Mouse (Mus musculus) heart, embryonic 14.5 days (tissue): ENCODE measurements around the gene BC029722. TPM values are rescaled to one million over a fixed set of nuclear protein-coding genes. Genes with fewer than 3 reads are reported as not detected.

Experiments used
- ATAC-seq: fragments of 200-750 bp; cut with Nextera tagmentation; 2 replicates; pipeline ENCODE4 v1.8.0; 2017; ENCODE audit warnings: low read depth, moderate TSS enrichment; ENCODE audit not compliant: insufficient number of reproducible peaks, insufficient read depth, low FRiP score
- H3K27ac ChIP-seq, 2 experiments: fragments of 200-500 bp in 1 of 2; fragments of 300-500 bp in 1 of 2; sonication (generic) in 1 of 2; replicated peaks in 1 of 2; 2 replicates each; pipeline ENCODE4 v1.5.1; 2012 to 2014; ENCODE audit warnings: low read depth in 2 of 2, low read length in 2 of 2, control low read depth in 1 of 2, mild to moderate bottlenecking in 1 of 2, mixed read lengths in 1 of 2; ENCODE audit not compliant: control insufficient read depth in 1 of 2, insufficient read depth in 1 of 2
- H3K27me3 ChIP-seq: fragments of 300-500 bp; sonication (generic); 2 replicates; pipeline ENCODE4 v1.6.1; 2014; ENCODE audit warnings: mild to moderate bottlenecking, low read length, control low read depth; ENCODE audit not compliant: control insufficient read depth, insufficient read depth
- H3K36me3 ChIP-seq: fragments of 300-500 bp; sonication (generic); 2 replicates; pipeline ENCODE4 v1.6.1; 2014; ENCODE audit warnings: mild to moderate bottlenecking, control low read depth, low read length, mixed read lengths; ENCODE audit not compliant: control insufficient read depth, insufficient read depth
- H3K4me1 ChIP-seq, 2 experiments: fragments of 200-500 bp in 1 of 2; fragments of 300-500 bp in 1 of 2; sonication (generic) in 1 of 2; 2 replicates each; pipeline ENCODE4 v1.6.1; 2012 to 2014; ENCODE audit warnings: low read length in 2 of 2, control low read depth in 1 of 2, mixed read lengths in 1 of 2; ENCODE audit not compliant: control insufficient read depth in 2 of 2, insufficient read depth in 2 of 2
- H3K4me2 ChIP-seq: fragments of 300-500 bp; sonication (generic); 2 replicates; pipeline ENCODE4 v1.6.1; 2014; ENCODE audit warnings: mild to moderate bottlenecking, low read length
- H3K4me3 ChIP-seq, 2 experiments: fragments of 200-500 bp in 1 of 2; fragments of 300-500 bp in 1 of 2; sonication (generic) in 1 of 2; 2 replicates each; pipeline ENCODE4 v1.5.1; 2012 to 2014; ENCODE audit warnings: low read length in 2 of 2, mild to moderate bottlenecking in 2 of 2, control low read depth in 1 of 2, low read depth in 1 of 2, moderate library complexity in 1 of 2; ENCODE audit not compliant: control insufficient read depth in 1 of 2, insufficient read depth in 1 of 2
- H3K9ac ChIP-seq: fragments of 300-500 bp; sonication (generic); 2 replicates; pipeline ENCODE4 v1.6.1; 2014; ENCODE audit warnings: mild to moderate bottlenecking, low read length
- H3K9me3 ChIP-seq: fragments of 300-500 bp; sonication (generic); 2 replicates; pipeline ENCODE4 v1.6.1; 2016; ENCODE audit warnings: low read length, control low read depth; ENCODE audit not compliant: control insufficient read depth
- whole genome bisulfite sequencing: fragments of 180-500 bp; shearing (Covaris S2); extraction: QIAGEN DNeasy Blood & Tissue Kit; methylation state at CpG from one replicate; pipeline ENCODE4 v1.1.7; 2014; 5-methylcytosine and 5-hydroxymethylcytosine counted together
- polyA plus RNA-seq: library from polyadenylated mRNA; unstranded; fragments of >200 nt; fragmentation: Nextera tagmentation; extraction: Ambion mirVana; gene quantifications from 2 replicates; pipeline ENCODE4 v1.2.1, GENCODE M21; 2014

Gene BC029722
- polyA plus RNA-seq, 1 experiment from 2014 or later, result 10.3 TPM

GRCm38 (mm10) chr2:155794674-155795445 lies 24.4 kb downstream of the BC029722 start:
- WGBS, result 79% methylated on average over 12 of the region's 12 CpGs

GRCm38 (mm10) chr2:155792899-155793298 lies 26.3 kb downstream of the BC029722 start:
- Histone ChIP-seq H3K4me2 (no peak overlapping the region), H3K9ac (no peak overlapping the region), H3K27ac (no peak overlapping the region), H3K27me3 (no peaks in the 10 kb centered on the region; the same call in none of the 2 replicates), H3K4me3 (no peak overlapping the region), H3K4me1 (no peaks in the 10 kb centered on the region), H3K9me3 (no peaks in the 10 kb centered on the region), H3K36me3 (no peaks in the 10 kb centered on the region)
- ATAC-seq, result no peak
- WGBS, result 36% methylated on average over 12 of the region's 12 CpGs

More at GRCm38 (mm10) chr2:155794674-155795445, 24.4 kb downstream of the BC029722 start:
- Histone ChIP-seq H3K4me3 (no peak overlapping the region), H3K36me3 (no peaks in the 10 kb centered on the region), H3K4me1 (no peaks in the 10 kb centered on the region), H3K27me3 (no peaks in the 10 kb centered on the region), H3K9me3 (no peaks in the 10 kb centered on the region), H3K4me2 (no peak overlapping the region), H3K9ac (no peak overlapping the region), H3K27ac (no peak overlapping the region)
- ATAC-seq, result no peak

GRCm38 (mm10) chr2:155787949-155788931 lies 31.0 kb downstream of the BC029722 start:
- Histone ChIP-seq H3K9ac (no peak overlapping the region), H3K27ac (no peak overlapping the region), H3K4me1 (no peaks in the 10 kb centered on the region), H3K36me3 (no peaks in the 10 kb centered on the region), H3K27me3 (peaks cover 3% of the 10 kb centered on the region), H3K4me2 (no peak overlapping the region), H3K9me3 (no peaks in the 10 kb centered on the region), H3K4me3 (no peak overlapping the region)
- no peak for ATAC-seq
- 56% methylated on average over 18 of the region's 18 CpGs for WGBS

- no peak overlapping the region for H3K4me2 ChIP-seq
- no peak overlapping the region for H3K27ac ChIP-seq
- H3K9ac ChIP-seq, result no peak overlapping the region
- no peak overlapping the region for H3K4me3 ChIP-seq
- H3K36me3 ChIP-seq, result no peaks in the 10 kb centered on the region
- no peak for ATAC-seq
- H3K4me1 ChIP-seq, result no peaks in the 10 kb centered on the region
- peaks cover 3% of the 10 kb centered on the region for H3K27me3 ChIP-seq
- 70% methylated on average over 5 of the region's 5 CpGs for WGBS
- no peaks in the 10 kb centered on the region for H3K9me3 ChIP-seq
These were observed 32.3 kb downstream of the BC029722 start for GRCm38 (mm10) chr2:155786905-155787304.

GRCm38 (mm10) chr2:155784534-155784933 lies 34.7 kb downstream of the BC029722 start:
- H3K4me3 ChIP-seq, result no peak overlapping the region
- H3K27me3 ChIP-seq, result peaks cover 3% of the 10 kb centered on the region
- whole genome bisulfite sequencing, result 72% methylated on average over 6 of the region's 6 CpGs
- ATAC-seq, result no peak
- H3K27ac ChIP-seq, result no peak overlapping the region
- H3K4me1 ChIP-seq, result no peaks in the 10 kb centered on the region
- H3K36me3 ChIP-seq, result no peaks in the 10 kb centered on the region
- no peaks in the 10 kb centered on the region for H3K9me3 ChIP-seq
- no peak overlapping the region for H3K9ac ChIP-seq
- no peak overlapping the region for H3K4me2 ChIP-seq

- H3K27ac ChIP-seq, result no peak overlapping the region
- no peaks in the 10 kb centered on the region for H3K9me3 ChIP-seq
- 71% methylated on average over 3 of the region's 3 CpGs for WGBS
- H3K27me3 ChIP-seq, result peaks cover 29% of the 10 kb centered on the region
- H3K36me3 ChIP-seq, result no peaks in the 10 kb centered on the region
- H3K4me1 ChIP-seq, result no peaks in the 10 kb centered on the region; a peak in 1 of 4 replicates
- no peak overlapping the region for H3K4me2 ChIP-seq
- ATAC-seq, result no peak
- no peak overlapping the region for H3K4me3 ChIP-seq
- no peak overlapping the region for H3K9ac ChIP-seq
These were observed 39.7 kb downstream of the BC029722 start for GRCm38 (mm10) chr2:155779506-155779905.

- 39% methylated on average over 6 of the region's 7 CpGs for WGBS
These were observed 40.2 kb downstream of the BC029722 start for GRCm38 (mm10) chr2:155779066-155779465.

More at GRCm38 (mm10) chr2:155779066-155779465, 40.2 kb downstream of the BC029722 start:
- Histone ChIP-seq H3K4me3 (no peak overlapping the region), H3K4me1 (no peaks in the 10 kb centered on the region; a peak in 1 of 4 replicates), H3K9me3 (no peaks in the 10 kb centered on the region), H3K27ac (no peak overlapping the region), H3K4me2 (no peak overlapping the region), H3K9ac (no peak overlapping the region), H3K27me3 (peaks cover 34% of the 10 kb centered on the region), H3K36me3 (no peaks in the 10 kb centered on the region)
- no peak for ATAC-seq
